Mouse (Mus musculus) bone marrow, adult 2 months (tissue): ENCODE results near the gene Mrgprg. TPM values are rescaled to one million over a fixed set of nuclear protein-coding genes. Genes with fewer than 3 reads are reported as not detected.

Source experiments
- H3K27ac ChIP-seq: fragments of 200-500 bp; 2 replicates; pipeline ENCODE4 v1.5.1; 2012; ENCODE audit warnings: low read depth, mild to moderate bottlenecking, control low read depth, inconsistent platforms, low read length; ENCODE audit not compliant: control insufficient read depth, poor library complexity, insufficient read depth
- H3K4me1 ChIP-seq: fragments of 200-500 bp; 2 replicates; pipeline ENCODE4 v1.6.1; 2011; ENCODE audit warnings: low read length; ENCODE audit not compliant: control insufficient read depth, insufficient read depth
- H3K4me3 ChIP-seq: fragments of 200-500 bp; replicated peaks from 2 replicates; pipeline ENCODE3; 2011; ENCODE audit warnings: mild to moderate bottlenecking, low read depth, low read length, control low read depth; ENCODE audit not compliant: control insufficient read depth
- CTCF ChIP-seq: fragments of 200-500 bp; IDR thresholded peaks from 2 replicates; pipeline ENCODE4 v1.5.1; 2011; ENCODE audit warnings: low read length, control low read depth; ENCODE audit not compliant: control insufficient read depth, insufficient read depth
- POLR2A ChIP-seq: fragments of 200-500 bp; IDR thresholded peaks from 2 replicates; pipeline ENCODE4 v1.6.1; 2011; ENCODE audit warnings: low read depth, mild to moderate bottlenecking, control low read depth, low read length, borderline replicate concordance; ENCODE audit not compliant: control insufficient read depth
- WGBS: fragments of 180-500 bp; shearing (Covaris S2); methylation state at CpG from one replicate; pipeline ENCODE4 v1.1.7; 2018; 5-methylcytosine and 5-hydroxymethylcytosine counted together
- polyA plus RNA-seq: library from polyadenylated mRNA; stranded (reverse); fragments of >200 nt; gene quantifications from 2 replicates; pipeline ENCODE4 v1.2.4, GENCODE M21; 2011; ENCODE audit warnings: low replicate concordance; ENCODE audit not compliant: missing spikeins, insufficient read depth, insufficient read length

The Mrgprg gene
- polyA plus RNA-seq, 1 experiment: not detected

- no peaks in the 10 kb centered on the region for H3K4me1 ChIP-seq
- TF ChIP-seq CTCF (no peak), POLR2A (no peak)
- H3K27ac ChIP-seq: no peak overlapping the region
- H3K4me3 ChIP-seq: no peak overlapping the region
- WGBS: 68% methylated on average over 4 of the region's 4 CpGs
Measured at GRCm38 (mm10) chr7:143752056-143752455, 14.7 kb downstream of the Mrgprg start.

- Histone ChIP-seq H3K4me3 (no peak overlapping the region), H3K27ac (no peak overlapping the region), H3K4me1 (no peaks in the 10 kb centered on the region)
- 69% methylated on average over 1 of the region's 1 CpGs for WGBS
- TF ChIP-seq POLR2A (no peak), CTCF (no peak)
Measured at GRCm38 (mm10) chr7:143751380-143751779, 15.4 kb downstream of the Mrgprg start.

GRCm38 (mm10) chr7:143749045-143749444 lies 17.7 kb downstream of the Mrgprg start:
- Histone ChIP-seq H3K4me1 (no peaks in the 10 kb centered on the region), H3K27ac (no peak overlapping the region), H3K4me3 (no peak overlapping the region)
- WGBS: 67% methylated on average over 3 of the region's 3 CpGs
- no peak for TF ChIP-seq CTCF
- TF ChIP-seq POLR2A: no peak

- 9% methylated on average over 16 of the region's 16 CpGs for WGBS
- peak; percentile 81 for TF ChIP-seq CTCF
- TF ChIP-seq POLR2A: no peak
- H3K27ac ChIP-seq: no peak overlapping the region
- H3K4me3 ChIP-seq: no peak overlapping the region
- H3K4me1 ChIP-seq: no peaks in the 10 kb centered on the region
Measured at GRCm38 (mm10) chr7:143748041-143748868, 18.5 kb downstream of the Mrgprg start.

GRCm38 (mm10) chr7:143740653-143741052 lies 26.1 kb downstream of the Mrgprg start:
- 55% methylated on average over 2 of the region's 2 CpGs for WGBS
- TF ChIP-seq CTCF: no peak
- no peak for TF ChIP-seq POLR2A
- H3K27ac ChIP-seq: no peak overlapping the region
- no peaks in the 10 kb centered on the region for H3K4me1 ChIP-seq
- H3K4me3 ChIP-seq: no peak overlapping the region

- Histone ChIP-seq H3K27ac (no peak overlapping the region), H3K4me1 (no peaks in the 10 kb centered on the region), H3K4me3 (no peak overlapping the region)
- WGBS: 11% methylated on average over 37 of the region's 38 CpGs
- TF ChIP-seq CTCF (no peak), POLR2A (no peak)
Measured at GRCm38 (mm10) chr7:143739511-143740461, 27.0 kb downstream of the Mrgprg start.

- WGBS: 84% methylated on average over 5 of the region's 5 CpGs
- Histone ChIP-seq H3K4me1 (no peaks in the 10 kb centered on the region), H3K27ac (no peak overlapping the region), H3K4me3 (no peak overlapping the region)
- TF ChIP-seq POLR2A: no peak
- no peak for TF ChIP-seq CTCF
Measured at GRCm38 (mm10) chr7:143738601-143739006, 28.2 kb downstream of the Mrgprg start.

GRCm38 (mm10) chr7:143738194-143738593 lies 28.6 kb downstream of the Mrgprg start:
- 83% methylated on average over 6 of the region's 6 CpGs for WGBS
- Histone ChIP-seq H3K4me3 (no peak overlapping the region), H3K27ac (no peak overlapping the region), H3K4me1 (no peaks in the 10 kb centered on the region)
- TF ChIP-seq POLR2A (no peak), CTCF (no peak)
